Mouse (Mus musculus): ENCODE measurements around the gene Slc13a5. TPM values are rescaled to one million over a fixed set of nuclear protein-coding genes. Genes with fewer than 3 reads are reported as not detected.
A peak's percentile ranks its signal among the peaks of the same experiment; 100 is the strongest.

The Slc13a5 gene
- polyA plus RNA-seq, 1 experiment from 2014 or later = not detected

DNA sequence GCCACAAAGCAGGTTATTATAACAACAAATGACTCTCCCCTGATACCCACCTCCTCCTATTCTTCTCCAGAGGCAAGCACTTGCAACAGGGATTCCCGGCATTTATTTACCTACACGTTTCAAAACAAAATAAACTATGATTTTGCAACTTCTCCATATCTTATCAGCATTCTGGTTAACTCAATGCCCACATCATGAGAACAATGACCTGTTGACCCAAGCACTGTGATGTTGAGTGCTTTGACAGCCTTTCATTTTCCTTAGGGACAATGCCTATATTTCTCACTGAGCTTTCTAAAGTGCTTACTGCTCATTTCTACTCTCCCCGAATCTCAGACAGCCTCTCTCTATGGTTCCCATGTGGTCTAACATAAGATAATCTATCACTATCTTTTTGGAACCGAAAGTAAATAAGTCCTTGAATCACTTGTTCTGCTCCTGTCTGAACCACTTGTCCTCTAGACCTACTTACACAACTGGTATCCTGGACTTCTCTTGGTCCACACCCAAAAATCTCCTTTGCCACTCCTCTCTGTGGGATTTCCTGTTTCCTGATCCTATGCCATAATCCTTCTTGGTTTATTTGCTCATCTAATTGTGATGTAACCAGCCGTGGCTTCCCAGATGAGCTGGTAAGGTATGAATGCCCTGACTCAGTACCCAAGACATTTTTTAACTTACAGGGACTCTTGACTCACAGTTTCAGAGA lies 14.3 kb upstream of the Slc13a5 start:
- WGBS = 69% methylated on average over 5 of the region's 5 CpGs
- no peak for DNase-seq (ENCODE audit: low spot score)
- no peaks in the 10 kb centered on the region for H3K4me1 ChIP-seq (replicated peaks; ENCODE audit: control insufficient read depth, insufficient read depth, low read length)
- H3K27ac ChIP-seq (ENCODE audit: low read depth, low read length) = no peak overlapping the region
- H3K4me2 ChIP-seq = no peak overlapping the region
- H3K4me3 ChIP-seq (ENCODE audit: low read depth, low read length) = no peak overlapping the region
- no peaks in the 10 kb centered on the region for H3K9me3 ChIP-seq (ENCODE audit: control insufficient read depth, low read length)
- no peaks in the 10 kb centered on the region for H3K27me3 ChIP-seq (replicated peaks; ENCODE audit: control insufficient read depth, insufficient read depth, low read length)
- H3K9ac ChIP-seq (ENCODE audit: low read depth, low read length) = no peak overlapping the region
- ATAC-seq (replicated peaks; ENCODE audit: low FRiP score) = no peak
- H3K36me3 ChIP-seq (ENCODE audit: control insufficient read depth, insufficient read depth, low read length) = no peaks in the 10 kb centered on the region

DNA sequence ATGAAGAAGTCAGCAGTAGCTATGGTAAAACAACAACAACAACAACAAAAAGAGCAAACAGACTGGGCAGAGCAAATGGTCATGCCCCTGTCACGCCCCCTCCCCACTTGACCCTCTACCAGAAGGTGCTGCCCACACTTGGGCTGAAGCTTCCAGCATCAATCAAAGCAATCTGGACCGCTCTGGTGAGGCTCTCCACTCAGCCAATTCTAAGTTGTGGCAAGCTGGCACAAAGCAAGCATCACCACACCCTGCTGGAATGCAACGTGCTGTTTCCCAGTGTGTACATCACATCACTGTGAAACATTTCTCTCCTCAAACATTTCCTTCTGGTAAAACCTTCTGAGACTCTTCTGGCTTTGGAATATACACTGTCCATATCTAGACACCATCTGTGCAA lies 6.3 kb upstream of the Slc13a5 start:
- Histone ChIP-seq H3K4me3 (ENCODE audit: low read depth, low read length) (no peak overlapping the region), H3K4me2 (no peak overlapping the region), H3K36me3 (ENCODE audit: control insufficient read depth, insufficient read depth, low read length) (no peaks in the 10 kb centered on the region), H3K4me1 (replicated peaks; ENCODE audit: control insufficient read depth, insufficient read depth, low read length) (no peaks in the 10 kb centered on the region), H3K9me3 (ENCODE audit: control insufficient read depth, low read length) (no peaks in the 10 kb centered on the region), H3K27ac (ENCODE audit: low read depth, low read length) (no peak overlapping the region), H3K27me3 (replicated peaks; ENCODE audit: control insufficient read depth, insufficient read depth, low read length) (peaks cover 3% of the 10 kb centered on the region; the same call in 1 of the 2 replicates), H3K9ac (ENCODE audit: low read depth, low read length) (no peak overlapping the region)
- DNase-seq (ENCODE audit: low spot score) (no peak), ATAC-seq (replicated peaks; ENCODE audit: low FRiP score) (no peak)
- WGBS = 54% methylated on average over 3 of the region's 3 CpGs

- no peak overlapping the region for H3K4me3 ChIP-seq (ENCODE audit: low read depth, low read length)
- H3K27ac ChIP-seq (ENCODE audit: low read depth, low read length) = no peak overlapping the region
- H3K27me3 ChIP-seq (replicated peaks; ENCODE audit: control insufficient read depth, insufficient read depth, low read length) = peaks cover 19% of the 10 kb centered on the region
- no peak overlapping the region for H3K9ac ChIP-seq (ENCODE audit: low read depth, low read length)
- DNase-seq (ENCODE audit: low spot score) (no peak), ATAC-seq (replicated peaks; ENCODE audit: low FRiP score) (no peak)
- H3K9me3 ChIP-seq (ENCODE audit: control insufficient read depth, low read length) = no peaks in the 10 kb centered on the region
- WGBS = 56% methylated on average over 1 of the region's 1 CpGs
- H3K36me3 ChIP-seq (ENCODE audit: control insufficient read depth, insufficient read depth, low read length) = no peaks in the 10 kb centered on the region
- H3K4me1 ChIP-seq (replicated peaks; ENCODE audit: control insufficient read depth, insufficient read depth, low read length) = no peaks in the 10 kb centered on the region
- H3K4me2 ChIP-seq = no peak overlapping the region
Measured at GRCm38 (mm10) chr11:72271761-72272160, 4.7 kb upstream of the Slc13a5 start.

DNA sequence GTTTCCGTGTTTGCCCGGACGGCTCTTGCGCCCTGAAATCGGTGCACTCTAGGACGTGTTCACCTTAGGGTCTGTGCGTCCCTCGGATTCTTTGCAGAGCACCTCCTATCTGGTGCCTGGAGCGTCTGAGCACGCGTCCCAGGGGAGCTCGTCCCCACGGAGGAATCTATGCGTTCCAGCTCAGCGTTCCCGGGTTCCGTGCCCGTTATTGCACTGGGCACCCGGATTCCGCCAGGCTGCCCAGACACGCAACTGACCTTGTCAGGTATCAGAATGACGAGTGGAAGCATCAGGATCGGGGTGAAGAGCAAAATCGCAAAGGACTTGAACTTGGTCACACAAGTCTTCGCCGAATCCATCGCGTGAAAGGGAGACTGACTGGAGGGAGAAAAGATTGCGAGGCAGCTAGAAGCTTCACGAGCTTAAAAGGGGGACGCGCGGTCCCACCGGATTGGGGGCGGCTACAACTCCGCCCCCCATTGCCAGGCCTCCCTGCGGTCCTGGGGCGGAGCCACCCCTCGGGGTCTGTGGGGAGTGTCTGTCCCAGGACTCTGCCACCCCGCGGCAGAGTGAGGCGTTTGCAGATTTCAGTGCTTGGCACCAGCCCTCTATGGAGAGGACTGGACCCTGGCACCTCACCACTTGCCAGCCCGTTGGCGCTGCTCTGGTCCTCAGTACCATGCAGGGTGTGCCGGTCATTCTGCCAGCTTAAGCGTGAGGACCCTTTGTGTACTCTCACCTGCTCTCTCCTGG lies 639 bp downstream of the Slc13a5 start:
- H3K27me3 ChIP-seq (replicated peaks; ENCODE audit: control insufficient read depth, insufficient read depth, low read length) = peaks cover 48% of the 10 kb centered on the region
- no peak overlapping the region for H3K9ac ChIP-seq (ENCODE audit: low read depth, low read length)
- peak overlapping the region; percentile 72 for H3K4me2 ChIP-seq
- no peak overlapping the region for H3K27ac ChIP-seq (ENCODE audit: low read depth, low read length)
- DNase-seq (ENCODE audit: low spot score) (peak; percentile 51), ATAC-seq (replicated peaks; ENCODE audit: low FRiP score) (no peak)
- peak overlapping the region; percentile 41 for H3K4me3 ChIP-seq (ENCODE audit: low read depth, low read length)
- WGBS = 2% methylated on average over 46 of the region's 46 CpGs
- H3K36me3 ChIP-seq (ENCODE audit: control insufficient read depth, insufficient read depth, low read length) = no peaks in the 10 kb centered on the region
- H3K4me1 ChIP-seq (replicated peaks; ENCODE audit: control insufficient read depth, insufficient read depth, low read length) = no peaks in the 10 kb centered on the region; the same call in 1 of the 2 replicates
- no peaks in the 10 kb centered on the region for H3K9me3 ChIP-seq (ENCODE audit: control insufficient read depth, low read length)

GRCm38 (mm10) chr11:72265483-72265882 lies 1.5 kb downstream of the Slc13a5 start:
- Histone ChIP-seq H3K27me3 (replicated peaks; ENCODE audit: control insufficient read depth, insufficient read depth, low read length) (peaks cover 48% of the 10 kb centered on the region), H3K4me3 (ENCODE audit: low read depth, low read length) (peak overlapping the region; percentile 41; the same call in 1 of the 2 replicates), H3K27ac (ENCODE audit: low read depth, low read length) (no peak overlapping the region), H3K4me1 (replicated peaks; ENCODE audit: control insufficient read depth, insufficient read depth, low read length) (no peaks in the 10 kb centered on the region; the same call in 1 of the 2 replicates), H3K36me3 (ENCODE audit: control insufficient read depth, insufficient read depth, low read length) (no peaks in the 10 kb centered on the region), H3K9ac (ENCODE audit: low read depth, low read length) (no peak overlapping the region), H3K4me2 (no peak overlapping the region), H3K9me3 (ENCODE audit: control insufficient read depth, low read length) (no peaks in the 10 kb centered on the region)
- no peak for ATAC-seq (replicated peaks; ENCODE audit: low FRiP score)
- WGBS = 13% methylated on average over 9 of the region's 11 CpGs
- DNase-seq (ENCODE audit: low spot score) = no peak

DNA sequence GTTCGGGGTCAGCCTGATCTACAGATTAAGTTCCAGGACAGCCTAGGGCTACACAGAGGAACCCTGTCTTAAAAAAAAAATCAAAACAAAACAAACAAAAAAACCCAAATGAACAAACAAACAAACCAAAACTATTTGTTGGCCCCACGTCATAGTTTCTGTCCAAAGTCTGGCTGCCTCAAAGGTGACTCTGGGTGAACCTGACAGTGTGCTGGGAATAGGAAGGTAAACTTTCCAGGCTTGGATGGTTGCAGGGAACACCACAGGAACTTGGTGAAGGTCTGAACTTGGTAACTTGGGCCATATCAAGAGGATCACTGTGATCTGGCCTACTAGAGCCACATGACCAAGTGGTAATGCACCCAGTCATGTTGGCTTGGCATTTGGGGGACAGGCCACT lies 10.6 kb downstream of the Slc13a5 start:
- H3K4me3 ChIP-seq (ENCODE audit: low read depth, low read length) = no peak overlapping the region
- no peak for ATAC-seq (replicated peaks; ENCODE audit: low FRiP score)
- no peak for DNase-seq (ENCODE audit: low spot score)
- no peak overlapping the region for H3K4me2 ChIP-seq
- H3K4me1 ChIP-seq (replicated peaks; ENCODE audit: control insufficient read depth, insufficient read depth, low read length) = no peaks in the 10 kb centered on the region
- no peaks in the 10 kb centered on the region for H3K27me3 ChIP-seq (replicated peaks; ENCODE audit: control insufficient read depth, insufficient read depth, low read length)
- no peaks in the 10 kb centered on the region for H3K36me3 ChIP-seq (ENCODE audit: control insufficient read depth, insufficient read depth, low read length)
- no peaks in the 10 kb centered on the region for H3K9me3 ChIP-seq (ENCODE audit: control insufficient read depth, low read length)
- 71% methylated on average over 2 of the region's 2 CpGs for WGBS
- no peak overlapping the region for H3K9ac ChIP-seq (ENCODE audit: low read depth, low read length)
- H3K27ac ChIP-seq (ENCODE audit: low read depth, low read length) = no peak overlapping the region

DNA sequence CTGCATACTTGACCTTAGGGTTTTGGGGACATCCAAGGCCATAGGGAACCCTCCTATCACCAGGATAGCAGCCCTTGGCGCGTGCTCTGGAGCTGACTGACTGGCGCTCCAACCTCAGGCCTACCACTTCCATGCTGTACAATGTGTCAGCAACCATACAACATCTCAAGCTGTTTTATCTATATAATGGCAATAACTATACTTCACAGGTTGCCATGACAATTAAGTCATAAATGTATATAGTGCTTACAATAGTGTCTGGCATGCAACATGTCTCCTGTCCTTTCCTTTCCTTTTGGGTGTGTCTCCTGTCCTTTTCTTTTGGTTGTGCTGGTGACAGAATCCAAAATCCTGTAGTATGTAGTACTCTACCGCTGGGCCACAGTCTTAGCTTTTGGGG lies 11.4 kb downstream of the Slc13a5 start:
- no peak overlapping the region for H3K4me2 ChIP-seq
- H3K9ac ChIP-seq (ENCODE audit: low read depth, low read length) = no peak overlapping the region
- no peak overlapping the region for H3K4me3 ChIP-seq (ENCODE audit: low read depth, low read length)
- H3K9me3 ChIP-seq (ENCODE audit: control insufficient read depth, low read length) = no peaks in the 10 kb centered on the region
- 85% methylated on average over 4 of the region's 4 CpGs for WGBS
- no peak overlapping the region for H3K27ac ChIP-seq (ENCODE audit: low read depth, low read length)
- no peaks in the 10 kb centered on the region for H3K4me1 ChIP-seq (replicated peaks; ENCODE audit: control insufficient read depth, insufficient read depth, low read length)
- DNase-seq (ENCODE audit: low spot score) (no peak), ATAC-seq (replicated peaks; ENCODE audit: low FRiP score) (no peak)
- no peaks in the 10 kb centered on the region for H3K36me3 ChIP-seq (ENCODE audit: control insufficient read depth, insufficient read depth, low read length)
- no peaks in the 10 kb centered on the region for H3K27me3 ChIP-seq (replicated peaks; ENCODE audit: control insufficient read depth, insufficient read depth, low read length)

DNA sequence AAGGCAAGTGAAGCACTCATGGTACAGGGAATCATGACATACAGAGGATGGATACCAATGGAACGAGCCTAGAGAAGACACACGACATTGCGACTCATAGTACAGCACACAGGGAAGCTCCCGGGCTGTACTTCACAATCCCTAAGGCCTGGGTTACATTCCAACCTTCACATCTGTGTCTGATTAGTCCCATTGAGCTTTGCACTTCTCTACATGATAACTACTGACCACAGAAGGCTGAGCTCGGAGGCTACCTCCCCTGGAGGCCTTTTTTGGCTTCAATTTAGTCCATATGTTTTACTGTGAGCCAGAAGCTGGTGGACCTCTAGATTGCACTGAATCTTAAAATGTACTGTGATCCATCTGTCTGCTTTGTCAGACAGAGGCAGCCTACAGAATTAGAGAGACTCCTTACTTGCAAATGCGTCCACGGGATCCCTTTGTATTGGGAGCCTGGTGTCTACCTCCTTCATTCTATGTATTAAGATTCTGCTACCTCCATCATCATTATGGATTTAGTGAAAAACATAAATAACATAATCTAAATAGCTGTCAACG lies 21.7 kb downstream of the Slc13a5 start:
- no peak overlapping the region for H3K4me3 ChIP-seq (ENCODE audit: low read depth, low read length)
- no peak overlapping the region for H3K9ac ChIP-seq (ENCODE audit: low read depth, low read length)
- H3K4me2 ChIP-seq = no peak overlapping the region
- no peak overlapping the region for H3K27ac ChIP-seq (ENCODE audit: low read depth, low read length)
- no peaks in the 10 kb centered on the region for H3K27me3 ChIP-seq (replicated peaks; ENCODE audit: control insufficient read depth, insufficient read depth, low read length)
- no peaks in the 10 kb centered on the region for H3K36me3 ChIP-seq (ENCODE audit: control insufficient read depth, insufficient read depth, low read length)
- no peak for ATAC-seq (replicated peaks; ENCODE audit: low FRiP score)
- no peaks in the 10 kb centered on the region for H3K4me1 ChIP-seq (replicated peaks; ENCODE audit: control insufficient read depth, insufficient read depth, low read length)
- DNase-seq (ENCODE audit: low spot score) = no peak
- 73% methylated on average over 8 of the region's 8 CpGs for WGBS
- no peaks in the 10 kb centered on the region for H3K9me3 ChIP-seq (ENCODE audit: control insufficient read depth, low read length)
